ENCODE assay signal across 23 mouse cellular contexts in genomic region chr10:65244527-65244926, GRCm38 (mm10).
DNase-seq lines count a peak whose midpoint lies in the region; ATAC-seq lines count a peak whose summit lies in the region.
"Had no signal": no experiment of that assay in that cellular context is flagged by ENCODE, and none has a peak within 500 bp of the region (broad histone marks: within the 10 kb centered on the region; RNA-seq: fewer than 3 reads in every experiment).

No protein-coding gene starts in this region.

- peak; percentile 56; the same call in 1 of the 2 replicates for ATAC-seq in kidney, embryonic 15.5 days (replicated peaks; ENCODE audit: low FRiP score)
- ATAC-seq in intestine, embryonic 16.5 days = no peak
- ATAC-seq: forebrain, embryonic 14.5 days; forebrain, embryonic 16.5 days had no signal

- no peaks in the 10 kb centered on the region for H3K4me1 ChIP-seq in kidney, embryonic 15.5 days
- no peaks in the 10 kb centered on the region for H3K4me1 ChIP-seq in intestine, embryonic 16.5 days (ENCODE audit: control insufficient read depth, insufficient read depth, low read length)
- H3K4me1 ChIP-seq: embryonic facial prominence, embryonic 13.5 days; embryonic facial prominence, embryonic 15.5 days; forebrain, embryonic 10.5 days; forebrain, embryonic 12.5 days had no signal

- H3K4me3 ChIP-seq in kidney, embryonic 15.5 days (replicated peaks) = no peak overlapping the region
- no peak overlapping the region for H3K4me3 ChIP-seq in intestine, embryonic 16.5 days (ENCODE audit: low read length)
- H3K4me3 ChIP-seq: embryonic facial prominence, embryonic 13.5 days; embryonic facial prominence, embryonic 15.5 days; erythroblast, embryonic 14.5 days; forebrain, embryonic 10.5 days; forebrain, embryonic 12.5 days had no signal

- WGBS in kidney, embryonic 15.5 days = 16% methylated on average over 2 of the region's 2 CpGs
- WGBS in intestine, embryonic 16.5 days = 74% methylated on average over 2 of the region's 2 CpGs

- no peaks in the 10 kb centered on the region for H3K9me3 ChIP-seq in kidney, embryonic 15.5 days (replicated peaks)
- no peaks in the 10 kb centered on the region for H3K9me3 ChIP-seq in intestine, embryonic 16.5 days (ENCODE audit: control insufficient read depth, low read length)
- H3K9me3 ChIP-seq: embryonic facial prominence, embryonic 13.5 days; embryonic facial prominence, embryonic 15.5 days; forebrain, embryonic 10.5 days; forebrain, embryonic 12.5 days had no signal

- no peak overlapping the region for H3K27ac ChIP-seq in kidney, embryonic 15.5 days
- no peak overlapping the region for H3K27ac ChIP-seq in intestine, embryonic 16.5 days (ENCODE audit: low read length)
- H3K27ac ChIP-seq: embryonic facial prominence, embryonic 13.5 days; embryonic facial prominence, embryonic 15.5 days; forebrain, embryonic 10.5 days; forebrain, embryonic 12.5 days had no signal

- no peak for DNase-seq in kidney, adult 11 months
- DNase-seq in right cerebral cortex, adult 2 months (ENCODE audit: low spot score in 2 of 2) = peak; percentile 4 to 8
- no peak for DNase-seq in right cerebral cortex, postnatal 25 days
- DNase-seq in forelimb bud, embryonic 11.5 days (ENCODE audit: low read depth, low spot score) = peak; percentile 25
- no peak for DNase-seq in adrenal gland, adult (ENCODE audit: inconsistent age in 2 of 2, low spot score in 1 of 2)
- DNase-seq: adrenal gland, adult 8-10 months; adrenal gland, postnatal 14 days; adrenal gland, postnatal 36 days; cerebellum, adult 11 months; cerebellum, adult 18-20 months; cerebellum, adult 8-10 months; cerebellum, adult 9-11 months; cerebellum, postnatal 36 days; embryo, embryonic 11 days had no signal

- no peak overlapping the region for H3K9ac ChIP-seq in kidney, embryonic 15.5 days
- no peak overlapping the region for H3K9ac ChIP-seq in intestine, embryonic 16.5 days (ENCODE audit: low read depth, low read length)
- H3K9ac ChIP-seq: embryonic facial prominence, embryonic 13.5 days; embryonic facial prominence, embryonic 15.5 days; forebrain, embryonic 12.5 days had no signal

- no peak overlapping the region for H3K4me2 ChIP-seq in kidney, embryonic 15.5 days
- no peak overlapping the region for H3K4me2 ChIP-seq in intestine, embryonic 16.5 days (ENCODE audit: low read depth, low read length)
- H3K4me2 ChIP-seq: embryonic facial prominence, embryonic 13.5 days; embryonic facial prominence, embryonic 15.5 days; forebrain, embryonic 12.5 days had no signal

- H3K36me3 ChIP-seq in kidney, embryonic 15.5 days = no peaks in the 10 kb centered on the region
- H3K36me3 ChIP-seq in intestine, embryonic 16.5 days (ENCODE audit: control insufficient read depth, insufficient read depth, low read length) = no peaks in the 10 kb centered on the region
- H3K36me3 ChIP-seq: embryonic facial prominence, embryonic 13.5 days; embryonic facial prominence, embryonic 15.5 days; forebrain, embryonic 10.5 days; forebrain, embryonic 12.5 days had no signal

- no peaks in the 10 kb centered on the region for H3K27me3 ChIP-seq in kidney, embryonic 15.5 days
- H3K27me3 ChIP-seq in intestine, embryonic 16.5 days (replicated peaks; ENCODE audit: control insufficient read depth, insufficient read depth, low read length) = no peaks in the 10 kb centered on the region
- H3K27me3 ChIP-seq: embryonic facial prominence, embryonic 13.5 days; embryonic facial prominence, embryonic 15.5 days; forebrain, embryonic 12.5 days had no signal

Comparison
In these comparisons a context has a peak if more than half of its experiments do, and no peak if none do; other contexts are left out.
1. DNase-seq: peak in right cerebral cortex, adult 2 months (2 of 2) and forelimb bud, embryonic 11.5 days (single experiment); none in kidney, adult 11 months (single experiment), right cerebral cortex, postnatal 25 days (single experiment) and adrenal gland, adult (0 of 2).